Mouse (Mus musculus) ovary, adult 10 weeks (tissue): ENCODE measurements around the gene Chid1. TPM values are rescaled to one million over a fixed set of nuclear protein-coding genes. Genes with fewer than 3 reads are reported as not detected.

ENCODE experiments used
- polyA plus RNA-seq: library from polyadenylated mRNA; stranded (reverse); fragments of 350-450 nt; fragmentation: Illumina TruSeq; extraction: RNeasy Lipid Tissue Mini Kit (QIAGEN cat#74804); gene quantifications from one replicate; pipeline ENCODE4 v1.2.3, GENCODE M21; 2014

The Chid1 gene
- 3.6 TPM for polyA plus RNA-seq

DNA sequence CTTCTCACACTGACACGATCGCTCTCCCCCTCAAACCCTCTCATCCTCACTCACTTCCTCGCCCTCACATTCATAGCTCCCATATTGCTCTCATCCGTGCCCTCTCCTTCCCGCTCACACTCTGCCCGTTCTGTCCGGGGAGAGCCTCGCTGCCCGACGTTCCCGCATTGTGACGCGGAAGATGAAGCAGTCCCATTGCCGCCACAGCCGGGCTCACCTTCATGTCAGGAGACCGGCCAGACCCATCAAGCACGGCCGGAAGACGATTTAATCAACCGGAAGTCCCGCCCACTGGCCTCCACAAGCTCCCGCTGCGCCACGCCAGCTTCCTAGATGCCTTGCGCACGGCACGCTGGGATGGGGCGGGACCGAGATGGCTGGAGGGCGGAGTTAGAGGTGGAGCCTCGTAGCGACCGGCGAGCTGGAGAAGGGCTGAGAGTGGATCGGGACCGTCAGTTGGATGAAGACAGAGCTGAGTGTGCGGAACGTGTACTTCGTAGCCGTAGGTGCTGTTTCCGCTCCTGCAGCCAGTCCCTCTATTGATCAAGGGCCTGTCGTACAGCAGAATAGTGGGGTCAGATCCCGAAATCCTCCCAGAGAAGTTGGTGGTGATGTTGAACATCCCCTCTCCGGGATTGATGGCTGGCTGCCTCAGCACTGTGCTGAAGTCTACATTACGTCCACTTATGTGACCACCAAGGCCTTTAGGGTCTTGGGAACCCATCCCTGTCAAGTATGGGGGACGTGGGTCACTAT is at the start of gene Chid1:
TSS of gene Chid1 (minus strand) at position 302 of the 756 bp plus-strand sequence.

GRCm38 (mm10) chr7:141561682-141562391 is 22.2 kb upstream of the Chid1 start, which contains the start of gene Ap2a2:
Gene Ap2a2 (plus strand): TSS chr7:141562173.

DNA sequence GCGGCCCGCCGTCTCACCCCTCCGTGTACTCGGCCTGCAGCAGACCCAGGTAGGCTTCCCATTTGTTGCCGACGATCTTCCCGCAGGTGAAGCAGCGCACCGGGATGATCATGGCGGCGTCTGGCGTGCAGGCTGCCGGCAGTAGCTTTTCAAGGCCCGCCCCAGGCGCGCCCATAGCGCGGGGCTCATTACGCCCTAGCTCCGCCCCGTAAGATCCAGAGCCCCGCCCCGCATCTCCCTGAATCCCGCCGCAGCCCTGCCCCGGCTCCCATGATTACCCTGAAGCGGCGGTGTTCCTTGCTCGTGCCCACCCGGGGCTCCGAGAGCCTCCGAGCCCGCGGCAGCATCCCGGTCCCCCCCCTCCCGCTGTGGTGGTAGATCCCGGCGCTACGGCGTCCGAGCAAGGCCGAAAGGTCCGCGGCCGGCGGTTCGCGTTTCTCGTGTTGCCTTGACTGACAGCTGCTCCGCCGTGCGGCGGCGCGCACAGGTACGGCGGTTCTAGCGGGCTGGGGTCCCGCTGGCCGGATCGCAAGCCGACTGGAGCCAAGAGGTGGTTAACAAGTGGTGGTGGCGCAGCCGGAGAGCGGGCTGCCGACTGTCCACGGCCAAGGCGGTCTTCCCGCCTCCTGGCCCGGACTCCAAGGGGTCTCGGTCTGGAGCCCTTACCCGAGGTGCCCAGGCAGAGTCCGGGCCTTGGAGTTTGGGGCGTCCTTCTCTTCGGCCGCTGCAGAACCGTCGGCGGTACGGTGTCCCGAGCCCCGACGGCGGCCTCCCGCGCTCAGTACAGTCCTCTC is 64.4 kb downstream of the Chid1 start, which contains the start of the genes Polr2l and Tspan4:
TSS of gene Polr2l (minus strand) at position 122 of the 794 bp plus-strand sequence.
TSS of gene Tspan4 (plus strand) at position 230 of the 794 bp plus-strand sequence.

GRCm38 (mm10) chr7:141467230-141468030 is 72.2 kb downstream of the Chid1 start, which contains the start of gene Cd151:
Gene Cd151 (plus strand): TSS chr7:141467392.

GRCm38 (mm10) chr7:141460391-141461113 is 79.1 kb downstream of the Chid1 start, which contains the start of gene Cracr2b:
Gene Cracr2b (plus strand): TSS chr7:141461094.

DNA sequence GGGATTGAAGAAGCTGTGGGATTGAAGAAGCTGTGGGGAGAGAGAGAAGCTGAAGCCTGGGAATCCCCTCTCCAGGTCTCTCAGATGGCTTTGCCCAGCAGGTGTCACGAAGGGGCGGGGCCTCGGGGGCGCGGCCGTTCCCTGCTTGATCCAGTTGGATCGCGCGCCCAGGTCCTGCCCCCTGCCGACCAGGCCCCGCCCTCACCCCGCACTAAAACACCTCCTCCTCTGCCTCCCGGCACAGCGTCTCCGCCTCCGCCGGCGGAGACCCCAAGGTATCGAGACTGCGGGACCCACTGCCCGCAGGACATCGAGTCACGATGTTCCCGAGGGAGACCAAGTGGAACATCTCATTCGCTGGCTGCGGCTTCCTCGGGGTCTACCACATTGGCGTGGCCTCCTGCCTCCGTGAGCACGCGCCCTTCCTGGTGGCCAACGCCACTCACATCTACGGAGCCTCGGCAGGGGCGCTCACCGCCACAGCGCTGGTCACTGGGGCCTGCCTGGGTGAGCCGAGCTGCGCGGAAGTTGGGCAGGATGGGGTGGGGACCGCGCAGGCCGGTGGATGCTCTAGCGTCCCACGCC is 84.6 kb downstream of the Chid1 start, which contains the start of gene Pnpla2:
TSS of gene Pnpla2 (plus strand) at position 232 of the 585 bp plus-strand sequence.

DNA sequence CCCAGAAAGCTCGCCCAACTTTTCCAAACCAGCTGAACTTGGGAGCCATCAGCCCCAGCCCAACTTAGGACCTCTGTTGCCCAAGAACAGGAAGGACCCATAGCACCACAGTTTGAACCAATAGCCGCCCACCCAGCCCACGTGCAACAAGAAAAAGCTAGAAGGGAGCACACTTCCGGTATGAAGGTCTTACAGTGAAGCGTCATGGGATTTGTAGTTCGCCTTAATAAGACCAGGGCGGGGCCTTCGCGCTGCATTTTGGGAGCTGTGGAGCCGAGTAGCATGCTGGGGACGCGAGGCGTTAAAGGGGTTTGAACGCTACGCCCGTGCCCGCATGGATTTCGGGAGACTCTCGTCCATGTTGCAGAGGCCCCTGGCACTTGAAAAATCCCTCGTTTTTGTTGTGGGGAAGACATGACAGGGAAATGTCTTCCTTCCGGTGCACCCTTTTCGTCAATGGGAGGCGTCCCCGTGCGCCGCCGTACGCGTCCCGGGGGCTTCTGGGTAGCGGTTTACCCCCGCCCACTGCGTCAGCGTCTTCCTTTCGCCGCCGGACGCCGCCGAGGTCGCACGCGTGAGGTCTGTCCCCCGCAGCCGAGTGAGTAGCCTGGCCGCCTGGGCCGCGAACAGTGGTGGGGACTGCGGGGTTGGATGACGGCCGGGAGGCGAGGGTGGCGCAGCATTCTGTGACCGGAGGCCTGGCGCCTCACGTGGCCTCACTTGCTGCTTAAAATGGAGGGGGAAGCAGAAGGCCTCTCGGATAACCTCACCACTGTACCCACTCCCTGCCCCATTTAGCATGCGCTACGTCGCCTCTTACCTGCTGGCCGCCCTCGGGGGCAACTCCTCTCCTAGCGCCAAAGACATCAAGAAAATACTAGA is 92.3 kb downstream of the Chid1 start, which contains the start of gene Rplp2:
TSS of gene Rplp2 (plus strand) at position 261 of the 882 bp plus-strand sequence.

GRCm38 (mm10) chr7:141443828-141444237 is 95.8 kb downstream of the Chid1 start, which contains the start of gene Pidd1:
Gene Pidd1 (minus strand): TSS chr7:141444025.

Other genes with a start within 250 kb of the Chid1 start
- gene Drd4, start 247.9 kb downstream of the Chid1 start, polyA plus RNA-seq: not detected
- 1.5 TPM for gene Deaf1, start 212.2 kb downstream of the Chid1 start, polyA plus RNA-seq
- 9.4 TPM for gene Tmem80, start 212.1 kb downstream of the Chid1 start, polyA plus RNA-seq
- gene Eps8l2, start 201.0 kb downstream of the Chid1 start, polyA plus RNA-seq: not detected
- 7.8 TPM for gene Taldo1, start 147.7 kb downstream of the Chid1 start, polyA plus RNA-seq
- 15.2 TPM for gene Gatd1, start 125.7 kb downstream of the Chid1 start, polyA plus RNA-seq
- not detected for gene Cend1, start 110.4 kb downstream of the Chid1 start, polyA plus RNA-seq
- gene Slc25a22, start 102.0 kb downstream of the Chid1 start, polyA plus RNA-seq: 0.46 TPM
- gene Pidd1, start 95.8 kb downstream of the Chid1 start, polyA plus RNA-seq: not detected
- gene Rplp2, start 92.5 kb downstream of the Chid1 start, polyA plus RNA-seq: 15.0 TPM
- 1.3 TPM for gene Pnpla2, start 84.7 kb downstream of the Chid1 start, polyA plus RNA-seq
- not detected for gene Cracr2b, start 78.8 kb downstream of the Chid1 start, polyA plus RNA-seq
- 45.2 TPM for gene Cd151, start 72.5 kb downstream of the Chid1 start, polyA plus RNA-seq
- gene Polr2l, start 64.7 kb downstream of the Chid1 start, polyA plus RNA-seq: 2.4 TPM
- 6.2 TPM for gene Tspan4, start 64.6 kb downstream of the Chid1 start, polyA plus RNA-seq
- gene Ap2a2, start 22.3 kb upstream of the Chid1 start, polyA plus RNA-seq: 72.3 TPM
- gene Muc6, start 115.5 kb upstream of the Chid1 start, polyA plus RNA-seq: not detected
- not detected for gene Muc2, start 150.5 kb upstream of the Chid1 start, polyA plus RNA-seq
- 0.09 TPM for gene Muc5ac, start 249.1 kb upstream of the Chid1 start, polyA plus RNA-seq